Mouse (Mus musculus): ENCODE measurements around the gene Mrps6.

GRCm38 (mm10) chr16:92150975-92151374 is 92.9 kb downstream of the Mrps6 start:
- TF ChIP-seq CTCF (conservative IDR thresholded peaks at IDR 0.05; ENCODE audit: insufficient read depth, insufficient read length, low read depth, low read length) (no peak), POLR2A (IDR thresholded peaks at IDR 0.05; ENCODE audit: low read depth, low read length) (no peak)
